Mouse (Mus musculus): ENCODE measurements at regions not wholly inside any gene's neighbourhood (a gene's known extent, or its start where the extent isn't known, plus 50 kb on each side); places are given as distances from the start of the nearest gene placed in this dataset.

GRCm38 (mm10) chr6:51122941-51123340 is 309.5 kb upstream of the Nfe2l3 start:
- TF ChIP-seq POLR2A (IDR thresholded peaks at IDR 0.05; ENCODE audit: low read depth, low read length) = no peak
- no peak for TF ChIP-seq CTCF (conservative IDR thresholded peaks at IDR 0.05; ENCODE audit: insufficient read depth, insufficient read length, low read depth, low read length)
- Histone ChIP-seq H3K27me3 (replicated peaks; ENCODE audit: control insufficient read depth, insufficient read depth, low read length) (0 out of 2 replicates have a peak, but pooled peaks cover 1% of the 10 kb centered on the region), H3K27ac (ENCODE audit: insufficient read depth, low read depth, low read length) (no peak overlapping the region), H3K36me3 (ENCODE audit: control insufficient read depth, insufficient read depth, low read length) (no peaks in the 10 kb centered on the region), H3K4me3 (ENCODE audit: insufficient read depth, low read depth, low read length) (no peak overlapping the region), H3K4me1 (ENCODE audit: control insufficient read depth, insufficient read depth, low read length) (no peaks in the 10 kb centered on the region)
- 50% methylated on average over 5 of the region's 5 CpGs for WGBS
- no peak for DNase-seq

GRCm38 (mm10) chr6:51127851-51128250 is 304.6 kb upstream of the Nfe2l3 start:
- Histone ChIP-seq H3K27ac (ENCODE audit: insufficient read depth, low read depth, low read length) (no peak overlapping the region), H3K4me3 (ENCODE audit: insufficient read depth, low read depth, low read length) (no peak overlapping the region), H3K27me3 (replicated peaks; ENCODE audit: control insufficient read depth, insufficient read depth, low read length) (no peaks in the 10 kb centered on the region), H3K4me1 (ENCODE audit: control insufficient read depth, insufficient read depth, low read length) (no peaks in the 10 kb centered on the region), H3K36me3 (ENCODE audit: control insufficient read depth, insufficient read depth, low read length) (no peaks in the 10 kb centered on the region)
- TF ChIP-seq CTCF (conservative IDR thresholded peaks at IDR 0.05; ENCODE audit: insufficient read depth, insufficient read length, low read depth, low read length) (no peak), POLR2A (IDR thresholded peaks at IDR 0.05; ENCODE audit: low read depth, low read length) (no peak)
- no peak for DNase-seq
- 80% methylated on average over 6 of the region's 6 CpGs for WGBS

DNA sequence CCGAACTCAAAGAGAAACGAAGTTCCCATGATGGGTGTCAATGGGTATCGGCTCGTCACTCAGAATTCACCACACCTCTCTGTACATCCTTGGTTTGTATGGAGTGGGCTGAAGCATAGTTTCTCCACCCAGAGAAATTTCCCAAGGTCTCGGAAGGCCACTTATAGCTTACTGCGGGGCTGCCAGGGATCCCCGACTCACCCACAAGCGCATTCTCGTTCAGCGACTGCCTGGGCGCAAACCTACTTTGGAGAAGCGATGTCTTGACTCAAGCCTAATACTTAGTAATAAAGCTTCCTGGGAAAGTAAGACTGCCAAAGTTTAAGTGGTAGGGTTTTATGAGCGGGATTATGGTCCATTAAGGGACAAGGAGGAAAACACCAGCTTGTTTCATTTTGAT is 303.4 kb upstream of the Nfe2l3 start:
- Histone ChIP-seq H3K4me3 (ENCODE audit: insufficient read depth, low read depth, low read length) (no peak overlapping the region), H3K27me3 (replicated peaks; ENCODE audit: control insufficient read depth, insufficient read depth, low read length) (no peaks in the 10 kb centered on the region), H3K27ac (ENCODE audit: insufficient read depth, low read depth, low read length) (peak overlapping the region; percentile 12; the same call in 1 of the 2 replicates), H3K36me3 (ENCODE audit: control insufficient read depth, insufficient read depth, low read length) (no peaks in the 10 kb centered on the region), H3K4me1 (ENCODE audit: control insufficient read depth, insufficient read depth, low read length) (no peaks in the 10 kb centered on the region)
- 92% methylated on average over 13 of the region's 13 CpGs for WGBS
- DNase-seq = no peak
- TF ChIP-seq POLR2A (IDR thresholded peaks at IDR 0.05; ENCODE audit: low read depth, low read length) (no peak), CTCF (conservative IDR thresholded peaks at IDR 0.05; ENCODE audit: insufficient read depth, insufficient read length, low read depth, low read length) (no peak)

DNA sequence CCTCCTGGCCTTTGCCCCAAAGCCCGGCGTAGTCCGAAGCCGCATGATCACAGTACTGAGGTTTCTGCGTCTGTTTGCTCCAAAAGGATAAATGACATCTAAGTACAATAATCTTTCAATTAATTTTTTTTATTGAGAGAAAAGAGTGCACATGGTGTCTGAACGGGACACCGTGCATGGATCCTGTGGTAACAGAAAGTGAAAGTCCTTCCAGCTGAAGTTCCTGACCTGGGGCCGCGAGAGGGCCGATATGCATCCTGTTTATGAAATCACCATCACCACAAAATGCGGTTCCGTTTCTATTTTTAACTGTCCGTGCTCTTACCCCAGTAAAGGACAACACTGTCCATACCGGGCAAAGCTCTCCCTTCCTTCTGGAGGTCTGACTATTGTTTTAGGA is 302.9 kb upstream of the Nfe2l3 start:
- WGBS = 70% methylated on average over 14 of the region's 14 CpGs
- Histone ChIP-seq H3K4me3 (ENCODE audit: insufficient read depth, low read depth, low read length) (peak overlapping the region; percentile 43), H3K4me1 (ENCODE audit: control insufficient read depth, insufficient read depth, low read length) (no peaks in the 10 kb centered on the region), H3K27me3 (replicated peaks; ENCODE audit: control insufficient read depth, insufficient read depth, low read length) (no peaks in the 10 kb centered on the region), H3K36me3 (ENCODE audit: control insufficient read depth, insufficient read depth, low read length) (no peaks in the 10 kb centered on the region), H3K27ac (ENCODE audit: insufficient read depth, low read depth, low read length) (peak overlapping the region; percentile 12; the same call in 1 of the 2 replicates)
- peak; percentile 68 for DNase-seq
- no peak for TF ChIP-seq CTCF (conservative IDR thresholded peaks at IDR 0.05; ENCODE audit: insufficient read depth, insufficient read length, low read depth, low read length)
- TF ChIP-seq POLR2A (IDR thresholded peaks at IDR 0.05; ENCODE audit: low read depth, low read length) = no peak

- Histone ChIP-seq H3K36me3 (ENCODE audit: control insufficient read depth, insufficient read depth, low read length) (no peaks in the 10 kb centered on the region), H3K4me1 (ENCODE audit: control insufficient read depth, insufficient read depth, low read length) (no peaks in the 10 kb centered on the region), H3K27ac (ENCODE audit: insufficient read depth, low read depth, low read length) (no peak overlapping the region), H3K27me3 (replicated peaks; ENCODE audit: control insufficient read depth, insufficient read depth, low read length) (no peaks in the 10 kb centered on the region), H3K4me3 (ENCODE audit: insufficient read depth, low read depth, low read length) (no peak overlapping the region)
- DNase-seq = no peak
- WGBS = 41% methylated on average over 11 of the region's 11 CpGs
- TF ChIP-seq POLR2A (IDR thresholded peaks at IDR 0.05; ENCODE audit: low read depth, low read length) = no peak
- TF ChIP-seq CTCF (conservative IDR thresholded peaks at IDR 0.05; ENCODE audit: insufficient read depth, insufficient read length, low read depth, low read length) = no peak
Observed at GRCm38 (mm10) chr6:51144762-51145161, 287.7 kb upstream of the Nfe2l3 start.

DNA sequence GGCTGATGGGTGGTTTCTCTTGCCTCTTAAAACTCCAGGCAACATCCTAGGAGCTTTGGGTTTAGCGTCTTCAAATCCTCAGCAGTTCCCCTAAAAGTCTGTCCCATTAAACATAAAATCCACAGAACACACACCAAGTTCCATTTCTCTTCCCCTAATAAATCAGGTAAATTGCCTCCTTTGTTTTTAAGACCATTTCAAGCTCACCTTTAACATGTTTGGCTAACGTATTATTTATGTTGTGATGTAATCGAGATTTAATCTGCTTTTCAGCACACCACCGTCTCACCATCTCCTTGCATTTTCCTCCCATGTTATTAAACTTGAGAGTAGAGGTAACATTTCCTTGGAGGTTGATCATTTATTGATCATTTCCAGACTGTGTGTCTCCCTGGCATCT is 286.6 kb upstream of the Nfe2l3 start:
- H3K4me1 ChIP-seq (ENCODE audit: control insufficient read depth, insufficient read depth, low read length) = no peaks in the 10 kb centered on the region
- no peaks in the 10 kb centered on the region for H3K36me3 ChIP-seq (ENCODE audit: control insufficient read depth, insufficient read depth, low read length)
- H3K27me3 ChIP-seq (replicated peaks; ENCODE audit: control insufficient read depth, insufficient read depth, low read length) = no peaks in the 10 kb centered on the region
- no peak overlapping the region for H3K27ac ChIP-seq (ENCODE audit: insufficient read depth, low read depth, low read length)
- WGBS = 53% methylated on average over 4 of the region's 4 CpGs
- no peak overlapping the region for H3K4me3 ChIP-seq (ENCODE audit: insufficient read depth, low read depth, low read length)
- DNase-seq = no peak
- no peak for TF ChIP-seq POLR2A (IDR thresholded peaks at IDR 0.05; ENCODE audit: low read depth, low read length)
- TF ChIP-seq CTCF (conservative IDR thresholded peaks at IDR 0.05; ENCODE audit: insufficient read depth, insufficient read length, low read depth, low read length) = no peak

DNA sequence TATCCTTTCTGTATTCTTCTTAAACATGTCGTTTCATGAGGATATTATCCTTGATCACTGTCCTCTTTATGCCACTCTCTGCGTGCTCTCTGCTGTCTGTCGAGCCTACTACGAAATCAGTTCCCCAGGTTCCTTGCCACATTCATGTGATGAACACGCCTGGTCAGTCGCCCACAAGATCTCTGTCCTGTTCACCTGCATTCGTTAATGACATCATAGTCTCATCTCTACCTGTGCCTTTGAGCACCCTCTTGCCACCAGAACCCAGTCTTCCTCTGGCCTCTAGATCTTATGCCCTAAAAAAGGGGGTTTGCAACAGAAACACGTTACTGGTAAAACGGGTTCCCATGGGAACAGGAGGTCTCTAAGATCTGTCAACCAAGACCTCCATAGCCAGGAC is 283.6 kb upstream of the Nfe2l3 start:
- DNase-seq = no peak
- 87% methylated on average over 9 of the region's 9 CpGs for WGBS
- no peaks in the 10 kb centered on the region for H3K27me3 ChIP-seq (replicated peaks; ENCODE audit: control insufficient read depth, insufficient read depth, low read length)
- H3K4me3 ChIP-seq (ENCODE audit: insufficient read depth, low read depth, low read length) = no peak overlapping the region
- H3K4me1 ChIP-seq (ENCODE audit: control insufficient read depth, insufficient read depth, low read length) = no peaks in the 10 kb centered on the region
- TF ChIP-seq CTCF (conservative IDR thresholded peaks at IDR 0.05; ENCODE audit: insufficient read depth, insufficient read length, low read depth, low read length) (no peak), POLR2A (IDR thresholded peaks at IDR 0.05; ENCODE audit: low read depth, low read length) (no peak)
- H3K36me3 ChIP-seq (ENCODE audit: control insufficient read depth, insufficient read depth, low read length) = no peaks in the 10 kb centered on the region
- no peak overlapping the region for H3K27ac ChIP-seq (ENCODE audit: insufficient read depth, low read depth, low read length)

- no peak overlapping the region for H3K4me3 ChIP-seq (ENCODE audit: insufficient read depth, low read depth, low read length)
- WGBS = 83% methylated on average over 2 of the region's 2 CpGs
- no peaks in the 10 kb centered on the region for H3K4me1 ChIP-seq (ENCODE audit: control insufficient read depth, insufficient read depth, low read length)
- no peak for DNase-seq
- H3K27me3 ChIP-seq (replicated peaks; ENCODE audit: control insufficient read depth, insufficient read depth, low read length) = no peaks in the 10 kb centered on the region
- H3K27ac ChIP-seq (ENCODE audit: insufficient read depth, low read depth, low read length) = no peak overlapping the region
- TF ChIP-seq CTCF (conservative IDR thresholded peaks at IDR 0.05; ENCODE audit: insufficient read depth, insufficient read length, low read depth, low read length) = no peak
- TF ChIP-seq POLR2A (IDR thresholded peaks at IDR 0.05; ENCODE audit: low read depth, low read length) = no peak
- H3K36me3 ChIP-seq (ENCODE audit: control insufficient read depth, insufficient read depth, low read length) = no peaks in the 10 kb centered on the region
Observed at GRCm38 (mm10) chr6:51150066-51150465, 282.4 kb upstream of the Nfe2l3 start.

All from kidney, adult 2 months (tissue).